Mouse (Mus musculus): ENCODE data around the gene Gm10912.
"Not testable (repeated sequence)": the region's sequence is repeated elsewhere in the genome, so short reads cannot be mapped to it uniquely, and the experiment has no call there.

DNA sequence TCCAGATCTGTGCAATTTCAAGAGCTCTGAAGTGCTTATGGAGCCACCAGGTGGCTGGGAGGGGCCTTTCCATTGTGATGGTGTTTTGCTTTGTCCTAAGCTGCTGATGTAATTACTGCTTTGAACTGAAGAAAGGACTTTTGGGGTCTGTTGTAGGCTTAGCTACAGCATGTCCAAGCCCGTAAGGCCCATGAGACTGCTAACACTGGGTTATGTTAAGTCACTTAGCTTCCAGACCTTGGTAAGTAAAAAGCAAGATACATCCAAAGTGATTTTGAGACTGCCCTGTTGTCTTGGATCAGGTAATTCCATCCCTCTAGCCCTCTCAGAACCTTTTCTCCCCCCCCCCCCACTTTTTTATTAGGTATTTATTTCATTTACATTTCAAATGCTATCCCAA lies 31.2 kb downstream of the Gm10912 start:
- not testable (repeated sequence) for TF ChIP-seq POLR2A (IDR thresholded peaks at IDR 0.05; ENCODE audit: low read depth, low read length); CTCF (IDR thresholded peaks at IDR 0.05; ENCODE audit: extremely low read depth, insufficient read length, insufficient replicate concordance, low read depth, low read length)

Measured in small intestine, adult 2 months (tissue).